Mouse (Mus musculus): Measurements from ENCODE around the gene Gm4787.
A peak's percentile ranks its signal among the peaks of the same experiment; 100 is the strongest.
"Not testable (repeated sequence)": the region's sequence is repeated elsewhere in the genome, so short reads cannot be mapped to it uniquely, and the experiment has no call there.

Gene Gm4787

DNA sequence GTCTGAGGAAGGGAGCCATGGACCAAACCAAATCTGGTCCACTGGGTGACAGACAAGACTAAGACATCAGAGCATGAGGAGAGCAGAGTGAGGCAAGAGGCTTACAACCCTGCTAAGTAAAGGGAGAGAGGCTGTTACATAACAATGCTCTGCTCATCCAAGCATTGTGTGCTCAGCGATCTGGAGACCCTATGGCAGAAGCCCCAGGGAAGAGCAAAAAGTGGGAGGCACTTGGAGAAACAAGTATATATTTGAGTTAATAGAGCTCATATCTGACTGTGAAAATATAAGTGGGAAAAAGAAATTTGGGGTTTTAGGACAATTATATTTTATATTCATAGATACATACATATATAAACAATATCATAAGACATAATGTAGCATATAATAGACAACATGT lies at the start of gene Gm4787:
TSS of gene Gm4787 (minus strand) at position 101 of the 400 bp plus-strand sequence.
- not testable (repeated sequence) for DNase-seq

DNA sequence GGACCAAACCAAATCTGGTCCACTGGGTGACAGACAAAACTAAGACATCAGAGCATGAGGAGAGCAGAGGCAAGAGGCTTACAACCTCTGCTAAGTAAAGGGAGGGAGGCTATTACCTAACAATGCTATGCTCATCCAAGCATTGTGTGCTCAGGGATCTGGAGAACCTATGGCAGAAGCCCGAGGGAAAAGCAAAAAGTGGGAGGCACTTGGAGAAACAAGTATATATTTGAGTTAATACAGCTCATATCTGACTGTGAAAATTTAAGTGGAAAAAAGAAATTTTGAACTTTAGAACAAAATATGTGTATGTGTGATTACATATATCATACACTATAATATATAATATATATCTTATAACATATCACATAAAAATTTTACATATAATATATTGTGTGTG lies 42.6 kb upstream of the Gm4787 start, which contains the start of gene Adam4:
TSS of gene Adam4 (minus strand) at position 101 of the 400 bp plus-strand sequence.
- DNase-seq: no peak

DNA sequence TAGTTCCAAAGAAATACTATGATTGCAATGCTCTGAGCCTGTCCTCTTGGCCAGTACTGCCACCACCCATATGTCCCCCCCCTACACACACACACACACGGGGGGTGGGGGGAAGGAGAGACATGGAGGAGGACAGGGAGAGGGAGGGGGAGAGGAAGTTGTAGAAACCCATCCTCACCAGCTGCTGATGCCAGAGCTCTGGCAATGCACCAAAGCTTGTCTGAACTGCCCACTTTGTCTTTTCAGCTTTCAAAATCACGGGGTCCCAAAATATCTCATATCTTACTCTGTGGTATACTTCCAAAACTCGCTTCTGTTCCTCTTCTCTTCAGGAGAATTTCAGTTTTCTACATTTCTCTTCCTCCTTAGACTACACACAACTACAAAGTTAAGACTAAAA lies 33.9 kb upstream of the Gm4787 start:
- no peak for DNase-seq

DNA sequence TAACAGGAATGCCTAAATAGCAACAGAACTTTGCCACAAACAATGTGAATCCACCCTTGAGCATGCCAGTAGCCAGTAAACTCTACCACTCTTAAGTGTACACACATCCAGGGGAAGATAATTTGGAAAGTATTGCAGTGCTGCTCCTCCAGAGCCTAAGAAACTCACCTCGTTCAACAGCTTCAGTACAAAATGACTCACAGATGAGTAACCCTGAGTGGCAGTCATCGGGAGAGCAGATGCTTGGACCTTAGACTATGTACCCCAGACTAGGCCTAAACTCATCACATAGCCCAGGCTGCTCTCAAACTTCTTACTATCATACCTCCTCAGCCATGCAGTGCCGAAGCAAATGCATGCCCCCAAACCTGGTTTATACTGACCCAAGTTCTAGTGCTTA lies 29.7 kb upstream of the Gm4787 start:
- DNase-seq: no peak

DNA sequence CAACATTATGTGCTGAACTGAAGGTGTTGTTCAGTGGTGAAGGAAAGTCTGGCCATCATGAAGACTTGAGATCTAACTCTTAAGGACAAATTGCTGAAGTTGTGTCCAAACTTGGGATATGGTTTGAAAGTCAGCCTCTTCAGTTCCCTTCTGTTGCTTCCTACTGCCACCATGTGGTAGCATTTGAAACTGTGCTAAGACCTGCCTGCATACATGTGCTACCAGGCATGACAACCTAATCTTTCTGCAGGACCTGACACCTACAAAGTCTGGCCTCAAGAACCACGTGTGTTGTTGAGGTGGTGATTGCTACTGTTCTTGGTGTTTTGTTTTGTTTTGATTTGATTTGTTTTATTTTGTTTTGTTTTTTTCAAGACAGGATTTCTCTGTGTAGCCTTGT lies 22.9 kb upstream of the Gm4787 start:
- DNase-seq: peak; percentile 54

DNA sequence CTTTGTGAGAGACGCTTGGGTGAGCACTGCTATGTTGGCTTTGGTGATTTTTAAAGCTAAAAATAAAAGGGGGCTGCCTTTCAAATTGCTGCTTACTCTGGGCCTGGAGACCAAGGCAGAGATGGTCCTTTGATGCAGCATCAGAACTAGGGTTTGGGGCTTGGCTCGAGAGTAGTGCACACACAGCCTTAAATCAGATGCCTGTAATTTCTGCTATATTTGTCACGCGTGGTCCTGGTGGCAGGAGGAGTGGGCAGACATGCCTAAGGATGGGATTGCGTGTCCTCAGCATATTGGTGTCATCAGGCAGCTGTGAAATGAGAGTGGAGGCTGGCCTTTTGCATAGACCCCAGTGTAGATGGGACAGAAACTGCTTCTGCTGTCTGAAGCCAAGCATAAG lies 45.4 kb downstream of the Gm4787 start:
- no peak for DNase-seq

DNA sequence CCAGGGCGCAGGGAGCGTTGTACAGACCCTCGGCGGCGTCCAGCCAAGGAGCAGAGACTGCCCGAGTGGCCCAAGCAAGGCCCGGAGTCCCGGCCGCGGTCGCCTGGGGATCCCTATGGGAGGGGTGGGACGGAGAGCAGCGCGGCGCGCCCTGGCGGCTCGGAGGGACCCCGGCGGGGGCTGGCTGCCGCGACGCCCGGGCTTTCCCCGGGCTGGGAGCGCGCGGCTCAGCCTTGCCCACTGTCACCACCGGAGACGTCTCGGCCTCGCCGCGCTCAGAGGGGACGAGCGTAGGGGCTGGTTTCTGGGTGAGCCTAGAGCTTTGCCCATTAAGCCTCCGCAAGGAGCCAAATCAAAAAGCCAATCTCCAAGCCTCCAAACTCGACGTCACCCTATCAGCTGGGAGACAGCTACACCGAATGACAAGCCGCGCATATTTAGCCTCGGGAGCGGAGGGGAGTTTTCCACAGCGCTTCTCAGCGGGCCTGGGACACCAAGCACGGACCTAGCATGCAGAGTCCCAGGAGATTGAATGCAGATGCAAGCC lies 46.3 kb downstream of the Gm4787 start, which contains the start of gene Slc8a3:
TSS of gene Slc8a3 (minus strand) at position 306 of the 547 bp plus-strand sequence.
- peak; percentile 65 for DNase-seq

DNA sequence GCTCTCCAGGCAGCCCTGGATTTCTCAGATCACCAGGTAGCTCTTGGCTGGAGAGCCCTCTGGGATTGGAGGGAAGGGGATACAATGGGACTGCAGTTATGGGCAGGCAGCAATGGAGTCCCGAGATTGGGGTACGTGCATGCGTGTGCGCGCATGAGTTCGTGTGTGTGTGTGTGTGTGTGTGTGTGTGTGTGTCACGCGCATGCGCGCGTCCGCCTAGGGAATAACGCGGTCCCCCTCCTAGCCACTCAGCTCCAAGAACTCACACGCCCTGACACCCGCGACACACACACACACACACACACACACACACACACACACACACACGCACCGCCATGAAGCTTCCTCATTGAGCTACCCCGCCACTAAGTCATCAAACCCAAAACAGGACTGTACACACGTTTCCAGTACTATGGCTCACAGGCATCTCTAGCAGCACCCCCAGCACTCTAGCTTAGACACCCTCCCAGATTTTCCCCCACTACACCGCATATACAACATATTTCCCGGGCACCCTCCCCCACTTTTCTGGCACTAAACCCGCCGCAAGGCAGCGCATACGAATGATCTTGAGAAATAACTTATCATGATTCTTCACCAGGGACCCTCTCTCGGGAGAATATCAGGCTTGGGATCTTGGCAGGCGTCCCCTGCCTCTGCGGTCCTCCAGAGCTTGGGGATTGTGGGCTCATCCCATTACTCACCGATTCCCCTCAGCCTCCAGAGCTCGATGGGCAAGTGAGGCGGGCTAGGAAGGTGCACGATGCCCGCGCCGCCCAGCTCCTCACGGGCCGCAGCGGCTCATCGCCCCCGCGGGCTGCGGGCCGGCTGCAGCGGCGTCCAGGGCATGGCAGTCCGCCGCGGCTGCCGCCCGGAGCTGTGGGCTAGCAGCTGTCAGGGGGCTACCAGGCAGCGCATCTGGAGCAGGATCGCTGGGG lies 47.1 kb downstream of the Gm4787 start:
- peak; percentile 64 for DNase-seq

DNA sequence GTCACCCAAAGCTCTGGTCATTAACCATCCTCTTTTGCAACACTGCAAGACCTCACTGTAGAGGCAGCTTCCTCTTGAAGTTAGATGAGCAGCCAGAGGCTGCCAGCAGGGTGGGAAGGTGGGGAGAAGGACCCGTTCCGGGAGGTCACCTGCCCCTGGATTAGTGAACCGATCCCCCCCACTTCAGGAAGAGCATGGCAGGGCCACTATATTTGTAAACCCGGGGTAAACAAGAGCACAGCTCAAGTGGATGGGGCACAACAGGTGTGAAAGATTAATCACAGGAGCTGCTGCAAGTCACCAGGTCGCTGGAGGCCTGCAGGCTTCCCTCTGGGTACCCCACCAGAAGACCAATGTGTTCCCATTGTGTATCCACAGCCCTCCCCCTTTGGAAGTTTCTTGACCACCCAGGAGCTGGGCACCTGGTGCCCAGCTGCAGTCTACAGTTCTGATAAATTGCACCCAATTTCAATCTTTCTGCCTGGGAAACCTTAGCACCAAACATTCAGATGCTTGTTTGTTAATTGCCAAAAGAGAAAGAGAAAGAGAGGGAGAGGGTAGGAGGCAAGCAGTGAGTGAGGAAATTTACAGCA lies 48.1 kb downstream of the Gm4787 start:
- no peak for DNase-seq
